Mouse (Mus musculus): Measurements from ENCODE around the gene Rras. TPM values are rescaled to one million over a fixed set of nuclear protein-coding genes. Genes with fewer than 3 reads are reported as not detected.

Rras gene
- total RNA-seq, 2 experiments from 2014 or later: 71.2 to 73.4 TPM

- DNase-seq: peak; percentile 94
These were observed 36.3 kb downstream of the Rras start for GRCm38 (mm10) chr7:45053931-45054510.

- no peak for DNase-seq
These were observed 38.7 kb downstream of the Rras start for GRCm38 (mm10) chr7:45056329-45056971.

GRCm38 (mm10) chr7:45056972-45057348, 39.2 kb downstream of the Rras start:
- no peak for DNase-seq

GRCm38 (mm10) chr7:45058607-45059571, 41.1 kb downstream of the Rras start:
- DNase-seq: no peak

DNA sequence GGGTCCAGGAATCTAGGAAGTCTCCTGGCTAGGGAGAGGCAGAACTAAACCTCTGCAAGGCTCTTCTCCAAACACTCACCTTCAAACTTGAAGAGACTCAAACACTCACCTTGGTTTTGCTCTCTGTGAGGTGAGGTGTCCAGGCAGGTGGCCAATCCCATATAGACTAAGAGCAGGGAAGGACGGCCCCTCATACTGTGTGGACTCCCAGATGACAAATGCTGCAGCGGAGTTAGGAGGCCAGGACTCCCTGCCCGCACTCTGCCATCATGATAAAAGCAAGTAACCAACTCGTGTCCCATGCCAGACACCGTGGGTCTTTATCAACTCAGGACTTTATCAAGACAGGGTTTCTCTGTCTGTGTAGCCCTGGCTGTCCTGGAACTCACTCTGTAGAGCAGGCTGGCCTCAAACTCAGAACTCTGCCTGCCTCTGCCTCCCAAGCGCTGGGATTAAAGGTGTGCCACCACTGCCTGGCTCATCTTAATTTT, 42.9 kb downstream of the Rras start:
- DNase-seq: no peak

DNA sequence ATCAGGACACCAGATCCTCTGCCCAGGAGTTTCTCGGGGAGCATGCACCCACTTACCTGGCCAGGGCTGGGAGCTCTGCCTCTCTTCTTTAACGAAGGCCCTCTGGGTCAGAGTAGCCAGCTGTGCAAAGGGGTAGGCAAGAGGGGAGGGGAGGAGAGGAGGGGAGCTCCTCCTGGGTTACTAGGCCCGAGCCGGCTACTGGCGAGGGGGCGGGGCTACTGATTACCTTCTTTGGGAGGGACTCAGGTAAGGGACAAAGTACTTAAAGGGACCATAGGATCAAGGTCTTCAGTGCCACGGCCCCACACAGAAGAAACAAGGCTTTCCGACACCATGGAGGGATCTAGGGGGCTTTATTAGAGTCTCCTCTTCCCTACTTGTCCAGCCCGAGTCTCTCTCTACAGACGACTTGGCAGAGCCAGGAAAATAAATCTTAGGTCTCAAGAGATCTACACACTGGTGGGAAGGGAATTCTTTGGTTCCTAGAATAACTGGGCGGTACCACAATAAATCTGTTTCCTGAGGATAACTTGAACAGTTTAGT, 43.8 kb downstream of the Rras start:
- DNase-seq: peak; percentile 37

- peak; percentile 96 for DNase-seq
These were observed 44.6 kb downstream of the Rras start, which contains the start of the genes Nosip and Prrg2 for GRCm38 (mm10) chr7:45062239-45062835. Nosip (plus strand) TSS chr7:45062429. Prrg2 (minus strand) TSS chr7:45062677.

DNA sequence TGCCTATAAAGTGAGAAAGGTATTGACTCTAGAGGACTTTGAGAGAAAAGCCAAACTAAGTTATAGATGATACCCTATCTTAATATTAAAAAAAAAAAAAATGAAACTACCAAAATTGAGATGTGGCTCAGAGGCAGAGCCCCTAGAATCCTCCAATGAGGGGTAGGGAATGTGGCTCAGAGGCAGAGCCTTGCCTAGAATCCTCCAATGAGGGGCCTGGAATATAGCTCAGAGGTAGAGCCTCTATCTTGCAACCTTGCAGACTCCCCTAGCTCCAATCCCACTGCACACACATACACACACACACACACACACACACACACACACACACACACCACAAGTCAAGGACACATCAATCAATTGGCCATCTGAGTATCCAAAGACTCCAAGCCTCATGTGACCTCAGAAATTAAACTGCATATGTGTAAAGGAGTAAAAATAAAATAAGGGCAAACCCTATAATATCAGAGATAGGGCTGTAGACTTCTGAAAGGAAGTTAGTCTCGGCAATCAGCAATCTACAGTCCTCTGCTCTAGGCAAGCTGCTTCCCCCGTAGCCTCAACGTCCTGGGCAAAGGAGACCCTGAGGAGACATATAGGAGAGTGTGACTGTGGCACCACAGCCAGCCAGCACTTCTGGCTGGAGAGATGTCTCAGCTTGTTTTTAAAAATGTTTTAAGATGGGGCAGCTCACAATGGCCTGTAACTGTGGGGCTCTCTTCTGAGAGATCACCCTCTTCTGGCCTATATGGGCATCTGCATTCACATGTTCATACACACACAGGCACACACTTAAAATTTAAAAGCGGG, 49.6 kb downstream of the Rras start:
- DNase-seq: no peak

DNA sequence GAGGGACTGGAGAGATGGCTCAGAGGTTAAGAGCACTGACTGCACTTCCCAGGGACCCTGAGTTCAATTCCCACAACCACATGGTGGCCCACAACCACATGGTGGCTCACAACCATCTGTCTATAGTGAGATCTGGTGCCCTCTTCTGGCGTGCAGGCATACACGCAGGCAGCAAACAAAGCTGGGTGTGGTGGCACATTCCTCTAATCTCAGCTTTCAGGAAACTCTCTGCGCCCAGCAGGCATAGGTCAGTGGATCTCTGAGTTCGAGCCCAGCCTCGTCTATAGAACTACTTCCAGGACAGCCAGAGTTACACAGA, 50.2 kb downstream of the Rras start:
- peak; percentile 66 for DNase-seq

DNA sequence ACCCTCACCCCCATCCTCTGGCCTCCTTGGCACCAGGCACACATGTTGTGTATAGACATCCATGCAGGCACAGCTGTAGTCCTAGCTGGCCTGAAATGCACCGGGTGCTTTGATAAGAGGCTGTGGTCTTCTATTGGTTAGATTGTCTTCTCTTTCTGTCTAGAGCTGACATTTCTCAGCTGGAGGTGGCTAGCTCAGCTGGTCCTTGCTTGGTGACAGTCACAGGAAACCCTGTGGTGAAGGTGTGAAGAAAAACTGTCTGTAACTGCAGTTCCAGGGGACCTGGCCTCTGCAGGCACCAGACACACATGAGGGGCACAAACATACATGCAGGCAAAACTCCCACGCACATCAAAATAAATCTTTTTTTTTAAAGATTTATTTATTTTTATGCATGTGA, 51.9 kb downstream of the Rras start:
- no peak for DNase-seq

Small RNA genes lying within 50 kb of the gene (microRNA-seq; reads per million reads assigned to microRNA genes)
- gene Mir7054: 0.82 to 3.1 reads per million in 2 experiments

Other genes with a start within 250 kb of the Rras start
- gene Nup62, start 201.9 kb upstream of the Rras start, total RNA-seq (2021): 10 to 100 TPM; 69.3 to 69.9 TPM
- gene Il4i1, start 201.6 kb upstream of the Rras start, total RNA-seq (2021): 1 to 10 TPM; 1.4 to 2.0 TPM
- gene Atf5, start 201.3 kb upstream of the Rras start, total RNA-seq (2021): 10 to 100 TPM; 34.9 to 37.2 TPM
- gene Akt1s1, start 169.0 kb upstream of the Rras start, total RNA-seq (2021): 10 to 100 TPM; 70.6 to 82.6 TPM
- 10 to 100 TPM; 33.0 to 38.0 TPM for gene Tbc1d17, start 168.9 kb upstream of the Rras start, total RNA-seq (2021)
- 10 to 100 TPM; 19.6 to 19.9 TPM for gene Pnkp, start 160.8 kb upstream of the Rras start, total RNA-seq (2021)
- 100 to 1,000 TPM; 237 to 248 TPM for gene Ptov1, start 148.2 kb upstream of the Rras start, total RNA-seq (2021)
- gene Med25, start 125.2 kb upstream of the Rras start, total RNA-seq (2021): 10 to 100 TPM; 74.6 to 76.3 TPM
- 10 to 100 TPM; 10.7 to 10.8 TPM for gene Fuz, start 121.9 kb upstream of the Rras start, total RNA-seq (2021)
- gene Ap2a1, start 88.5 kb upstream of the Rras start, total RNA-seq (2021): 10 to 100 TPM; 96.9 to 99.4 TPM
- not detected for gene Tsks, start 74.8 kb upstream of the Rras start, total RNA-seq (2021)
- 1 to 10 TPM; 4.4 to 5.1 TPM for gene Cpt1c, start 43.1 kb upstream of the Rras start, total RNA-seq (2021)
- gene Prmt1, start 31.4 kb upstream of the Rras start, total RNA-seq (2021): 100 to 1,000 TPM; 306 to 324 TPM
- 10 to 100 TPM; 42.0 to 43.0 TPM for gene Irf3, start 20.3 kb upstream of the Rras start, total RNA-seq (2021)
- 10 to 100 TPM; 21.7 to 25.2 TPM for gene Bcl2l12, start 19.2 kb upstream of the Rras start, total RNA-seq (2021)
- gene Scaf1, start 1.6 kb upstream of the Rras start, total RNA-seq (2021): 10 to 100 TPM; 78.5 to 80.3 TPM
- 10 to 100 TPM; 35.4 to 36.7 TPM for gene Prr12, start 34.9 kb downstream of the Rras start, total RNA-seq (2021)
- gene Nosip, start 44.5 kb downstream of the Rras start, total RNA-seq (2021): 10 to 100 TPM; 31.7 to 34.6 TPM
- gene Prrg2, start 44.7 kb downstream of the Rras start, total RNA-seq (2021): 10 to 100 TPM in 1 of 2 experiments, 1 to 10 TPM in 1; 9.5 to 10.2 TPM
- gene Rcn3, start 74.3 kb downstream of the Rras start, total RNA-seq (2021): 10 to 100 TPM; 88.0 to 90.9 TPM
- 10 to 100 TPM; 35.3 to 41.1 TPM for gene Fcgrt, start 85.9 kb downstream of the Rras start, total RNA-seq (2021)
- gene Rps11, start 106.5 kb downstream of the Rras start, total RNA-seq (2021): 100 to 1,000 TPM; 846 to 864 TPM
- 1,000 to 10,000 TPM; 1,039 to 1,207 TPM for gene Rpl13a, start 110.8 kb downstream of the Rras start, total RNA-seq (2021)
- not detected for gene Gm45713, start 118.3 kb downstream of the Rras start, total RNA-seq (2021)
- 1 to 10 TPM; 1.5 to 2.1 TPM for gene Flt3l, start 118.5 kb downstream of the Rras start, total RNA-seq (2021)
- 10 to 100 TPM; 58.5 to 67.0 TPM for gene Pih1d1, start 136.3 kb downstream of the Rras start, total RNA-seq (2021)
- 10 to 100 TPM; 44.8 to 53.8 TPM for gene Aldh16a1, start 136.6 kb downstream of the Rras start, total RNA-seq (2021)
- gene Slc17a7, start 146.0 kb downstream of the Rras start, total RNA-seq (2021): 10 to 100 TPM in 1 of 2 experiments, 1 to 10 TPM in 1; 9.1 to 12.4 TPM
- gene Gfy, start 161.6 kb downstream of the Rras start, total RNA-seq (2021): not detected
- not detected for gene Pth2, start 163.0 kb downstream of the Rras start, total RNA-seq (2021)
- under 1 TPM in 1 of 2 experiments, not detected in 1; 0.25 TPM for gene Ccdc155, start 186.9 kb downstream of the Rras start, total RNA-seq (2021)
- gene Dkkl1, start 194.2 kb downstream of the Rras start, total RNA-seq (2021): not detected
- 10 to 100 TPM; 66.4 to 69.4 TPM for gene Tead2, start 197.8 kb downstream of the Rras start, total RNA-seq (2021)
- gene Cd37, start 221.2 kb downstream of the Rras start, total RNA-seq (2021): 1 to 10 TPM; 2.1 to 3.6 TPM
- gene Slc6a16, start 223.1 kb downstream of the Rras start, total RNA-seq (2021): under 1 TPM in 1 of 2 experiments, not detected in 1; 0.18 TPM

Measured in heart, postnatal 4 days (tissue).